Mouse (Mus musculus): ENCODE measurements around the gene Gad1. TPM values are rescaled to one million over a fixed set of nuclear protein-coding genes. Genes with fewer than 3 reads are reported as not detected.

Gad1 gene
- total and polyA plus RNA-seq, 3 experiments = 0.05 TPM; not detected in 2

GRCm38 (mm10) chr2:70640968-70641367 lies 88.1 kb downstream of the Gad1 start:
- no peak overlapping the region for H3K4me3 ChIP-seq (ENCODE audit: low read depth, low read length)
- H3K36me3 ChIP-seq (replicated peaks) = no peaks in the 10 kb centered on the region
- ATAC-seq (ENCODE audit: extremely low read depth, insufficient number of reproducible peaks, low FRiP score, poor library complexity, severe bottlenecking) (peak; percentile 28; the same call in 1 of the 2 replicates), DNase-seq (ENCODE audit: low spot score) (no peak)
- peaks cover 11% of the 10 kb centered on the region for H3K27me3 ChIP-seq (ENCODE audit: insufficient read depth, low read length)
- H3K4me1 ChIP-seq (ENCODE audit: insufficient read depth, low read depth, low read length) = no peaks in the 10 kb centered on the region
- TF ChIP-seq GATA2 (IDR thresholded peaks at IDR 0.05; ENCODE audit: borderline replicate concordance, low read depth, low read length) (no peak), GATA1 (IDR thresholded peaks at IDR 0.05; ENCODE audit: borderline replicate concordance, low read length) (no peak), TAL1 (conservative IDR thresholded peaks at IDR 0.05; ENCODE audit: low read depth, low read length) (no peak), CTCF (IDR thresholded peaks at IDR 0.05; ENCODE audit: low read depth, low read length) (no peak), POLR2AphosphoS5 (IDR thresholded peaks at IDR 0.05; ENCODE audit: insufficient replicate concordance, low read depth, low read length) (no peak)
- H3K9me3 ChIP-seq (replicated peaks) = peaks cover 8% of the 10 kb centered on the region

DNA sequence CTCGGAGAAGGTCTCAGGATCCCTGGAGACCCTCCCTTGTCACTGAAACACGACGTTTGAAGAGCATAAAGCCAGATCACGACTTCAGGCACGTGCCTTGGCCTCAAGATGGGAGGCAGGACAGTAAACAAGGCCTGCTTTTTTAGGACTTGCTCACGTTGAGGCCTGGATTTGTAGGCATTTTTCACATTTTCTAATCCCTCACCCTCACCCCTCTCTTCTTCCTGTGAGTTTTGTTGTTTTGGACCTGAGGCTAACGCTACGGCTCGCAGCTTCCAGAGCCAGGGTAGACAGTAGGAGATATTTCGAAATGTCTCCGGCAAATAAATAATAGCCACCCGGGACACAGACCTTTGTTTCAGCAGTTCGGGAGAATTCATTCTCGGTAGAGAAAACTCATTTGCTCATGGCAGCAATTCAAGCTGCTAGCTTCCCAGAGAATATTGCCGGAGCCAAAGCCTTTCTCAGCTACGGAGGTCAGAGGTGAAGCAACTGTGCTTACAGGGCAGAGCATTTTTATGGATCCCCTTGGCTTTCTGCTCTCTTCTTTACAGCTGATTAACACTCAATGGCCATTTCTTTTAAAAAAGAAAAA lies 90.2 kb downstream of the Gad1 start:
- H3K4me3 ChIP-seq (ENCODE audit: low read depth, low read length) = no peak overlapping the region
- TF ChIP-seq GATA2 (IDR thresholded peaks at IDR 0.05; ENCODE audit: borderline replicate concordance, low read depth, low read length) (no peak), POLR2AphosphoS5 (IDR thresholded peaks at IDR 0.05; ENCODE audit: insufficient replicate concordance, low read depth, low read length) (no peak), GATA1 (IDR thresholded peaks at IDR 0.05; ENCODE audit: borderline replicate concordance, low read length) (no peak)
- DNase-seq (ENCODE audit: low spot score) (no peak), ATAC-seq (ENCODE audit: extremely low read depth, insufficient number of reproducible peaks, low FRiP score, poor library complexity, severe bottlenecking) (no peak)
- peaks cover 11% of the 10 kb centered on the region for H3K27me3 ChIP-seq (ENCODE audit: insufficient read depth, low read length)
- no peaks in the 10 kb centered on the region for H3K36me3 ChIP-seq (replicated peaks)
- H3K9me3 ChIP-seq (replicated peaks) = no peaks in the 10 kb centered on the region
- H3K4me1 ChIP-seq (ENCODE audit: insufficient read depth, low read depth, low read length) = no peaks in the 10 kb centered on the region

DNA sequence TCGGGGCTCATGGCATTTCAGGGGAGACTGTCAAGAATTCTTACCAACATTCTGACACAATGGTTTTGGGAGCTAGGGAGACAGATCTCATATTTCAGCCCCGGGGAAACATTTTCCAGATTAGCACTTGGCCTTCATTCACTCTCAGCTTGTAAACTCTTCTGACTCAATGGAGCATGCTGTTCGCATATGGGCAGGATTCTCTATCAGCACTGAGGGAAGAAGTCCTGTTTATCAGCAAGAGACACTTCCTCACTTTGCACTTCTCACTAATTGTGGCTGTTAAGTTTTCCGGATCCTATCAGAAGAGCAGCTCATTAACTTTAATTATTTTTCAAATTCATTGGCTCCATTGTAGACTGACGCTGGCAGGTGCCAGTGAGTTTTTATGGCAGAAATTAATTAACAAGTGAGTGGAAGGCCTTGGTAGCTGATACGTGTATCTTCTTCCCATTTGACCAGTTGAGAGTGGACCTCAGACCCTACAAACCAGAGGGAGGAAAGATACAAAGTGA lies 92.5 kb downstream of the Gad1 start:
- H3K27me3 ChIP-seq (ENCODE audit: insufficient read depth, low read length) = peaks cover 17% of the 10 kb centered on the region
- no peak overlapping the region for H3K4me3 ChIP-seq (ENCODE audit: low read depth, low read length)
- no peaks in the 10 kb centered on the region for H3K36me3 ChIP-seq (replicated peaks)
- TF ChIP-seq TAL1 (conservative IDR thresholded peaks at IDR 0.05; ENCODE audit: low read depth, low read length) (no peak), GATA2 (IDR thresholded peaks at IDR 0.05; ENCODE audit: borderline replicate concordance, low read depth, low read length) (no peak), CTCF (IDR thresholded peaks at IDR 0.05; ENCODE audit: low read depth, low read length) (no peak), GATA1 (IDR thresholded peaks at IDR 0.05; ENCODE audit: borderline replicate concordance, low read length) (no peak), POLR2AphosphoS5 (IDR thresholded peaks at IDR 0.05; ENCODE audit: insufficient replicate concordance, low read depth, low read length) (no peak)
- no peaks in the 10 kb centered on the region for H3K9me3 ChIP-seq (replicated peaks)
- no peak for ATAC-seq (ENCODE audit: extremely low read depth, insufficient number of reproducible peaks, low FRiP score, poor library complexity, severe bottlenecking)
- H3K4me1 ChIP-seq (ENCODE audit: insufficient read depth, low read depth, low read length) = no peaks in the 10 kb centered on the region
- DNase-seq (ENCODE audit: low spot score) = no peak

GRCm38 (mm10) chr2:70647681-70648080 lies 94.8 kb downstream of the Gad1 start:
- TF ChIP-seq GATA2 (IDR thresholded peaks at IDR 0.05; ENCODE audit: borderline replicate concordance, low read depth, low read length) = no peak
- TF ChIP-seq GATA1 (IDR thresholded peaks at IDR 0.05; ENCODE audit: borderline replicate concordance, low read length) = no peak
- no peak for TF ChIP-seq CTCF (IDR thresholded peaks at IDR 0.05; ENCODE audit: low read depth, low read length)
- no peak for TF ChIP-seq POLR2AphosphoS5 (IDR thresholded peaks at IDR 0.05; ENCODE audit: insufficient replicate concordance, low read depth, low read length)
- TF ChIP-seq TAL1 (conservative IDR thresholded peaks at IDR 0.05; ENCODE audit: low read depth, low read length) = no peak
- ATAC-seq (ENCODE audit: extremely low read depth, insufficient number of reproducible peaks, low FRiP score, poor library complexity, severe bottlenecking) (no peak), DNase-seq (ENCODE audit: low spot score) (no peak)
- H3K4me3 ChIP-seq (ENCODE audit: low read depth, low read length) = no peak overlapping the region
- no peaks in the 10 kb centered on the region for H3K4me1 ChIP-seq (ENCODE audit: insufficient read depth, low read depth, low read length)
- no peaks in the 10 kb centered on the region for H3K9me3 ChIP-seq (replicated peaks)
- peaks cover 30% of the 10 kb centered on the region for H3K27me3 ChIP-seq (ENCODE audit: insufficient read depth, low read length)
- no peaks in the 10 kb centered on the region for H3K36me3 ChIP-seq (replicated peaks)

DNA sequence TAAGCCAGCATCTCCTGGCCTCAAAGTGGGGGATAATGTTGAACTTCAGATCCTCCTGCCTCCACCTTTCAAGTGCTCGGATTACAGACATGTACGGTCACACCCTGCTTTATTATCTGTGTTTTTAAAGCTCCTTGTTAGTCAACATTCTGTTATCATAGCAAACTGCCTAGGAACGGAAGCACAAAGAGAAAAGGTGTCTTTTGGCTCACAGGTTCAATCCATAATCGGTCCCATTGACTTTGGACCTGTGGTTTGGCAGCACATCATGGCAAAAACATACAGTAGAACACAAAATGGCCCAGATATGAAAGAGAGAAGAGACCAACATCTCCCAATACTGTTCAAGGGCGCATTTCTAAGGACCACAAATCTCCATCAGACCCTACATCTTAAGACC lies 95.4 kb downstream of the Gad1 start:
- no peak for ATAC-seq (ENCODE audit: extremely low read depth, insufficient number of reproducible peaks, low FRiP score, poor library complexity, severe bottlenecking)

GRCm38 (mm10) chr2:70649471-70649870 lies 96.6 kb downstream of the Gad1 start:
- ATAC-seq (ENCODE audit: extremely low read depth, insufficient number of reproducible peaks, low FRiP score, poor library complexity, severe bottlenecking) (no peak), DNase-seq (ENCODE audit: low spot score) (no peak)
- Histone ChIP-seq H3K9me3 (replicated peaks) (no peaks in the 10 kb centered on the region), H3K4me1 (ENCODE audit: insufficient read depth, low read depth, low read length) (no peaks in the 10 kb centered on the region), H3K4me3 (ENCODE audit: low read depth, low read length) (no peak overlapping the region), H3K27me3 (ENCODE audit: insufficient read depth, low read length) (peaks cover 36% of the 10 kb centered on the region), H3K36me3 (replicated peaks) (no peaks in the 10 kb centered on the region)
- TF ChIP-seq POLR2AphosphoS5 (IDR thresholded peaks at IDR 0.05; ENCODE audit: insufficient replicate concordance, low read depth, low read length) (no peak), GATA2 (IDR thresholded peaks at IDR 0.05; ENCODE audit: borderline replicate concordance, low read depth, low read length) (no peak)

More for the DNA sequence above, 95.4 kb downstream of the Gad1 start:
- Histone ChIP-seq H3K4me1 (ENCODE audit: insufficient read depth, low read depth, low read length) (no peaks in the 10 kb centered on the region), H3K9me3 (replicated peaks) (no peaks in the 10 kb centered on the region), H3K27me3 (ENCODE audit: insufficient read depth, low read length) (peaks cover 33% of the 10 kb centered on the region), H3K4me3 (ENCODE audit: low read depth, low read length) (no peak overlapping the region), H3K36me3 (replicated peaks) (no peaks in the 10 kb centered on the region)
- TF ChIP-seq GATA1 (IDR thresholded peaks at IDR 0.05; ENCODE audit: borderline replicate concordance, low read length) (no peak), CTCF (IDR thresholded peaks at IDR 0.05; ENCODE audit: low read depth, low read length) (no peak), TAL1 (conservative IDR thresholded peaks at IDR 0.05; ENCODE audit: low read depth, low read length) (no peak)
- no peak for DNase-seq (ENCODE audit: low spot score)

Other genes starting within 250 kb of the Gad1 start
- gene Sp5, start 78.1 kb upstream of the Gad1 start, total RNA-seq (2014; fragmentation: Nextera tagmentation) = not detected in 2 replicates
- not detected in 2 replicates for gene Sp5, start 78.1 kb upstream of the Gad1 start, total RNA-seq (2017)
- not detected in 2 replicates for gene Sp5, start 78.1 kb upstream of the Gad1 start, polyA plus RNA-seq (2012)
- not detected in 2 replicates for gene Erich2, start 44.3 kb upstream of the Gad1 start, total RNA-seq (2014; fragmentation: Nextera tagmentation)
- not detected in 2 replicates for gene Erich2, start 44.3 kb upstream of the Gad1 start, total RNA-seq (2017)
- not detected in 2 replicates for gene Erich2, start 44.3 kb upstream of the Gad1 start, polyA plus RNA-seq (2012)
- 203 and 230 TPM in 2 replicates for gene Gorasp2, start 108.5 kb downstream of the Gad1 start, total RNA-seq (2014; fragmentation: Nextera tagmentation)
- 45.0 and 48.4 TPM in 2 replicates for gene Gorasp2, start 108.5 kb downstream of the Gad1 start, total RNA-seq (2017)
- 60.9 and 69.4 TPM in 2 replicates for gene Gorasp2, start 108.5 kb downstream of the Gad1 start, polyA plus RNA-seq (2012)
- gene Gm26558, start 109.0 kb downstream of the Gad1 start, total RNA-seq (2014; fragmentation: Nextera tagmentation) = not detected in 2 replicates
- 0.44 TPM in 1 of 2 replicates, not detected in the other for gene Gm26558, start 109.0 kb downstream of the Gad1 start, total RNA-seq (2017)
- 0.05 and 0.08 TPM in 2 replicates for gene Gm26558, start 109.0 kb downstream of the Gad1 start, polyA plus RNA-seq (2012)